Mouse (Mus musculus): ENCODE data around the gene Selenoo. TPM values are rescaled to one million over a fixed set of nuclear protein-coding genes. Genes with fewer than 3 reads are reported as not detected.

Gene Selenoo
- total RNA-seq, 2 experiments from 2014 or later = 9.8 to 10.1 TPM

- DNase-seq = no peak
- intact Hi-C loops (cut with DNase I; ENCODE audit: low total_unique reads) = no loop called here
Observed at GRCm38 (mm10) chr15:89074613-89075477, 14.0 kb upstream of the Selenoo start, which contains the start of gene Trabd. Gene Trabd (plus strand): TSS chr15:89075124.

DNA sequence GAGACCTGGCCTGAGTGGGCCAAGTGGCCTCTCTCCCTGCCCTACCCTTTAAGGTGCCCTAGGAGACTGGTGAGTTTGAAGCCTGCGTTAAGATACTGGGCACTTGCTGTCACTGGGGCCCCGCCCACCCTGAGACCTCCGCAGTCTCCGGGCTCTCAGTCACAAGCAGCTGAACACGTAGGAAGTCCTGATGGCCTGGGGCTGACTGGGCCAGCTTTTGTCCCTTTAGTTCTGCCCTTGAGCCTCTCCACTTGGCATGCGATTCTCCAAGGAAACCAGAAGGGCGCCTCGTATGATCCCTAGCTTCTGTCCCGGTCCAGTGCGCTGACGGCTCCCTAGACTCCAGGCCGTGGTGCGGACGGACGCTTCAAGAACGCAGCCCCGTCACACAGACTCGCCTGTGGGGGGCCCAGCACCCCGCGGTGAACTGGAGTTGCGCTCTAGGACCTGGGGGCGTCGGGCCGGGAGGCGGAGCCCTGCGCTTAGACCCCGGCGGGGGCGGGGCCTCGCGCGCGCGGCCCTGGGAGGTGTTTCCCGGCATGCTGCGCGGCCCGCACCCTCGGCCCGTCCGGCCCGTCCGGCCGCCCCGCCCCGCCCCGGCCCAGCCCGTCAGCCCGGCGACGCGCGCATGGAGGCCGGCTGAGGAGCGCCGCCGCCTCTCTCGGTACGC lies 13.3 kb upstream of the Selenoo start:
- peak; percentile 93 for DNase-seq
- intact Hi-C loops (cut with DNase I; ENCODE audit: low total_unique reads) = no loop called here

GRCm38 (mm10) chr15:89076156-89076731 lies 12.6 kb upstream of the Selenoo start:
- intact Hi-C loops (cut with DNase I; ENCODE audit: low total_unique reads) = no loop called here
- DNase-seq = peak; percentile 69

- DNase-seq = no peak
- intact Hi-C loops (cut with DNase I; ENCODE audit: low total_unique reads) = no loop called here
Observed at GRCm38 (mm10) chr15:89078208-89078836, 10.6 kb upstream of the Selenoo start.

GRCm38 (mm10) chr15:89083906-89084305 lies 5.0 kb upstream of the Selenoo start:
- no peak for DNase-seq
- intact Hi-C loops (cut with DNase I; ENCODE audit: low total_unique reads) = no loop called here

GRCm38 (mm10) chr15:89084826-89085225 lies 4.1 kb upstream of the Selenoo start:
- DNase-seq = no peak
- intact Hi-C loops (cut with DNase I; ENCODE audit: low total_unique reads) = no loop called here

GRCm38 (mm10) chr15:89089248-89090051 lies 566 bp downstream of the Selenoo start:
- intact Hi-C loops (cut with DNase I; ENCODE audit: low total_unique reads) = no loop called here
- DNase-seq = peak; percentile 39

GRCm38 (mm10) chr15:89090662-89091061 lies 1.8 kb downstream of the Selenoo start:
- no peak for DNase-seq
- intact Hi-C loops (cut with DNase I; ENCODE audit: low total_unique reads) = no loop called here

DNA sequence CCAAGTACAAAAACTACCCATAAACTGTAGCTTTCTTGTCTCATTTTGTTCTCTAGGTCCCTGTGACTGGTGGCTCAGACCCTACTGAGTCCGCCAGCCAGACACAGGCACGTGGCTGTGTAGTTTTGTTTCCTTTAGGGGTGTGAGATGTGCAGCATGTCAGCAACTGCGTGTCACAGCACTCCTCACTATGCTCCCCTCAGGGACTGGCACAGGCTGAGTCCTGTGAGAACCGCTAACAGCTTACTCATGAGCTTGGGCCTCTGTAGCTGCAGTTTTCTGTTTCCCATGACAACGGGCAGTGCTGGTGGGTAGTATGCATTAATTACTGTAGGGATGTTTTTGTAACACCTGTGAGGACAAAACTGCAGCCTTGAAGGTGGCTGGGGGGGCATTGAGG lies 3.3 kb downstream of the Selenoo start:
- intact Hi-C loops (cut with DNase I; ENCODE audit: low total_unique reads) = no loop called here
- no peak for DNase-seq

- intact Hi-C loops (cut with DNase I; ENCODE audit: low total_unique reads) = no loop called here
- DNase-seq = no peak
Observed at GRCm38 (mm10) chr15:89097450-89097849, 8.6 kb downstream of the Selenoo start.

DNA sequence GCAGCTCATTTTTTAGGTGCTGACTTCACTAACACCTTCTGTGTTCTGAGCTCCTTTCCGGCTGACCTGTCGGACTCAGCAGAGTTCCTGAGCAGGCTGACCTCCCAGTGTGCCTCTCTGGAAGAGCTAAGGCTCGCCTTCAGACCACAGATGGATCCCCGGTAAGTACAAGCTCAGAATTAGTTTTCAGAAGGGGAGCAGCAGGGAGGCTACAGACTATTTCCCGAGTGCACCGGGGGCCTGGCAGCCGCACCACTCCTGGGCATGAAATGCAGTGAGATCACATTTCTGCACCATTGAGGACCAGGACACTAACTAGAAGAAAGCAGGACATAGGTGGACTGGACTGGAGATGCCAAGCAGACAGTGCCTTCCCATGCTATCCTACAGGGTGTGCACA lies 9.7 kb downstream of the Selenoo start:
- intact Hi-C loops (cut with DNase I; ENCODE audit: low total_unique reads) = no loop called here

GRCm38 (mm10) chr15:89100823-89101222 lies 11.9 kb downstream of the Selenoo start:
- peak; percentile 32 for DNase-seq
- intact Hi-C loops (cut with DNase I; ENCODE audit: low total_unique reads) = no loop called here

More for the DNA sequence above, 9.7 kb downstream of the Selenoo start:
- DNase-seq = no peak

DNA sequence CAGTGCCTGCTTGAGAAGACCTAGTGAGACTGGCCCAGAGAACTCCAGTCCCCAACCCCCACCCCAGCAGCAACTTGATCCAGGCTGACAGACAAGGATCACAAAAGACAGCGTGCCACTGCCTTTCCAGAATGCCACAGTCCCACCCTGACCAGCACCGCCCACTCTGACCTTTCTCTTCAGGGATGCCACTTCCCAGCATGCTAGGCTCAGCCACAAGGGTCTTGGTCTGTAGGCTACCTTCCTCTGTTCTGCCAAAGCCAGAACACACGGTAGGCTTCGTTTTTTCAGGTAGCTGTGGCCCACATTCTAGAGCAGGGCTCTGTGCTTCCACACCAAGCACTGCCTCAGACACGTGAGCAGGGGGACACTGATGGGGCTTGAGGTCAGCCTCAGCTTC lies 13.8 kb downstream of the Selenoo start:
- intact Hi-C loops (cut with DNase I; ENCODE audit: low total_unique reads) = no loop called here
- no peak for DNase-seq

- DNase-seq = no peak
- intact Hi-C loops (cut with DNase I; ENCODE audit: low total_unique reads) = no loop called here
Observed at GRCm38 (mm10) chr15:89103921-89104320, 15.0 kb downstream of the Selenoo start.

DNA sequence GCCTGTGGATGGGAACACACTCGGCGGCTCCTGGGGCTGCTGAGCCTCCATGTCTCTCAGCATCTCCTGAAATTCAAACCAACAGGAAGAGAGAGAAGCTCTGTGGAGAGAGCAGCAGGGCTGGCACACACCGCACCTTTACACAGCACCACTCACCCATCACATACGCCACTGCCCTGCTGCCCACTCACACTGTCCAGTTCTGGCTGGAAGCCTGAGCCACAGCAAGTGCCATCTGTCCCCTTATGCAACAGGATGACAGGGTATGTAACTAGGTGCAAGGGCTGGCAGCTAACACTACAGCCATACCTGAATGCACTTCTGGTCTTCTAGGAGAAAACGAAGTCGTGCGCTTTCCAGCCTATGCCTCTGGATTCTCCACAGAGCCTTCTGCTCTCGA lies 15.5 kb downstream of the Selenoo start:
- DNase-seq = no peak
- intact Hi-C loops (cut with DNase I; ENCODE audit: low total_unique reads) = no loop called here

DNA sequence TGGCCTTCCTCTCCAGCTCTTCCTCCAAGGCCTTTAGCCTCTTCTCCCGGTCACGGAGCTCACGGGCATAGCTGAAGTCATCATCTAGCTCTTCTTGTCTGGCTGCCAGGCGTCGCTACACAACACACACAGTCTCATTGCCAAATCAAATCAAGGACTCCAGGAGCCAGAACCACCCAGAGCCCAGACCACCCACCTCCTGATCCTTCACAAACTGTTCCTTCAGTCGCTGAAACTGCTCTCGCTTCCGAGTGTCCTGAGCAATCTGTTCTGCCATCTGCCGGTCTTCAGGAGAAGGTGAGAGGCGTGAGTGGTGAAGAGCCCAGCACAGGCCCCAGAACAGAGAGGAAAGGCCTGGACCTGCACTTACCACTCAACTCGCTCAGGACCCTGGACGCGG lies 17.2 kb downstream of the Selenoo start:
- intact Hi-C loops (cut with DNase I; ENCODE audit: low total_unique reads) = no loop called here
- no peak for DNase-seq

DNA sequence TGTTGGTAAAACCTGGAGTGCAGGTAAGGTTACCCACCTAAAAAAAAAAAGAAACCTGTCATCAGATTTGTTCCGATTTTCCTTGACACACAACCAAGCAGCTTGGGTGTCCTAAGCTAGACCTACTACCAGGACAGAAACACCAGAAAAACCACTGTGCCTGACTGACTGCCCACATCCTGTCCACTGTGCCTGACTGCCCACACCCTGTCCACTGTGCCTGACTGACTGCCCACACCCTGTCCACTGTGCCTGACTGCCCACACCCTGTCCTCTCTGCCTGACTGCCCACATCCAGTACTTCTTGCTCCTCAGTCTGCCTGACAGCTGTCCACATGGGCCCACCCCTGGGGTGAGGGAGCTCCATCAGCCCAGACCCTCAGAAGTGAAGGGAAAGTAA lies 18.1 kb downstream of the Selenoo start:
- DNase-seq = no peak
- intact Hi-C loops (cut with DNase I; ENCODE audit: low total_unique reads) = no loop called here

DNA sequence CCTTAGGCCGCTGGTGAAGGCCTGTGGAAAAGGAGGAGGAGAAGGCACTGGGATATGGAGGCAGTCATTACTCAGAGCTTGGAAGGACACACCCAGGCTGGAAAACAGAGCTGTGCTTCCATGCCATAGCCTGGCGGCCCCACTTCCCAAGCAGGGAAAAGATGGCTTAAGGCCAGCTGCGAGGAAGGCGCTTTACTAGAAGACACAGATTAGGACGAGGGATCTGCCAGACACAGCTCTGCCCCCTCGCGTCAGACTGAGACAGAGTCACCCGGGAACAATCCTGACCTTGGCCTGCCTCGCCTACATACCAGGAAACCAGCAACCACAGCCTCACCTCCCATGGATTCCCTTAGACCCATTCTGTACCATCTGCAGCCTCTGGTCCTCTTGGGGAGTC lies 21.3 kb downstream of the Selenoo start:
- DNase-seq = no peak
- intact Hi-C loops (cut with DNase I; ENCODE audit: low total_unique reads) = no loop called here

DNA sequence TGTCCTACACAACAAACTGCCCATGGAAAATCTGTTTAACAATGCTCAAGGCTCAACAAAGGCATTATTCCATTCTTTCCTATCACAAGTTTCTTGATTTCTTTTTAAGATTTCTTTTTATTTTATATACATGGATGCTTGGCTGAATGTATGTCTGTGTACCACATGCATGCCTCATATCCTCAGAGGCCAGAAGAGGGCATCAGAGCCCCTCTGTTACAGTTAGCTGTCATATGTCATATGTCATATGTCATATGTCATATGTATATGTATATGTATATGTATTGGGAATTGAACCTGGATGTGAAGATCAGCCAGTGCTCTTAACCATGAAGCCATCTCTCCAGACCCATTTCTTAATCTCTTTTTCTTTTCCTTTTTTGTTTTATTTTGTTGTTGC lies 29.1 kb downstream of the Selenoo start:
- intact Hi-C loops (cut with DNase I; ENCODE audit: low total_unique reads) = no loop called here
- DNase-seq = no peak

Measured in gastrocnemius, postnatal 14 days (tissue).